Mouse (Mus musculus) cortical plate, adult 2 months (tissue): ENCODE results near the gene App.

Experiments
- CTCF ChIP-seq: fragments of 200-500 bp; IDR thresholded peaks from 2 replicates; pipeline ENCODE4 v1.5.1; 2011; ENCODE audit warnings: mild to moderate bottlenecking, control low read depth, low read length; ENCODE audit not compliant: insufficient read depth; ENCODE audit errors: extremely low read depth
- POLR2A ChIP-seq: fragments of 200-500 bp; IDR thresholded peaks from 2 replicates; pipeline ENCODE4 v1.6.1; 2011; ENCODE audit warnings: mild to moderate bottlenecking, low read length, control low read depth; ENCODE audit not compliant: insufficient read depth; ENCODE audit errors: extremely low read depth

- no peak for TF ChIP-seq POLR2A
- no peak for TF ChIP-seq CTCF
These were observed 42.3 kb upstream of the App start for GRCm38 (mm10) chr16:85215846-85216245.
